Mouse (Mus musculus) heart, adult 9 months (tissue): ENCODE results near the gene Grik3.

Source experiments
- DNase-seq, 2 experiments: peaks; one replicate each; pipeline ENCODE4 v3.0.0; 2022; ENCODE audit warnings: low spot score in 2 of 2

Grik3 gene

DNA sequence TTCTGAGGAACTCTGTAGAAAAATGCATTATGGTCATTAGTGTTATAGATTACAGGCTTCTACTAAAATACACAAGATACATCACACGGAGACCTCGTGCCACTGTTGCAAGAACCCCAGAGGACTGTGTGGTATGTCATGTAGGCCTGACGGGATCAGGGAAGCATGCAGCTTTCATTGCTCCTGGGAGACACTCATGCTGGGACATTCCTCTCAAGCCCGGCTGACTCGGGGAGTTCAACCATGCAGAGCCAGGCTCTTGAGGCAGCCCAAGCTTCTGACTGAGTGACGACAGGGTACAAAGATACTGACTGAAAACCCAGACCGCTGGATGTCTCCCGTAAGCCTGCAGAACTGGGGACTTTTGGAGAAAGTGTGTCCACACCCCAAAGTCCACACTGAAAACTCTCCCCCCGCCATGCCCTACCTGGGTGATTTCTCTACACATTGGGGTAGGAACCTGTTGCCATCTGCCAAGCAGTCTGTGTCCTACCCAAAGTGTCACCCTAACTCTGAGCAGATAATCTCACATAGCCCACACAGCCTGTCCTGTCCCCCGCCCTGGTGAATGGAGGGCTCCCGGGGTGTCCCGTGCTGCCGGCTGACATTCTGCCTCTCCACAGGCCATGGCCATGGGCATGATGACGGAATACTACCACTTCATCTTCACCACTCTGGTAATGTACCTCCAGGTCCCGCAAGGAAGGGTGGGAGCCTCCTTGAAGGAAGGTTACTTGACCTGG, 150.6 kb downstream of the Grik3 start:
- peak in 1 of 2 experiments; percentile 17 for DNase-seq

DNA sequence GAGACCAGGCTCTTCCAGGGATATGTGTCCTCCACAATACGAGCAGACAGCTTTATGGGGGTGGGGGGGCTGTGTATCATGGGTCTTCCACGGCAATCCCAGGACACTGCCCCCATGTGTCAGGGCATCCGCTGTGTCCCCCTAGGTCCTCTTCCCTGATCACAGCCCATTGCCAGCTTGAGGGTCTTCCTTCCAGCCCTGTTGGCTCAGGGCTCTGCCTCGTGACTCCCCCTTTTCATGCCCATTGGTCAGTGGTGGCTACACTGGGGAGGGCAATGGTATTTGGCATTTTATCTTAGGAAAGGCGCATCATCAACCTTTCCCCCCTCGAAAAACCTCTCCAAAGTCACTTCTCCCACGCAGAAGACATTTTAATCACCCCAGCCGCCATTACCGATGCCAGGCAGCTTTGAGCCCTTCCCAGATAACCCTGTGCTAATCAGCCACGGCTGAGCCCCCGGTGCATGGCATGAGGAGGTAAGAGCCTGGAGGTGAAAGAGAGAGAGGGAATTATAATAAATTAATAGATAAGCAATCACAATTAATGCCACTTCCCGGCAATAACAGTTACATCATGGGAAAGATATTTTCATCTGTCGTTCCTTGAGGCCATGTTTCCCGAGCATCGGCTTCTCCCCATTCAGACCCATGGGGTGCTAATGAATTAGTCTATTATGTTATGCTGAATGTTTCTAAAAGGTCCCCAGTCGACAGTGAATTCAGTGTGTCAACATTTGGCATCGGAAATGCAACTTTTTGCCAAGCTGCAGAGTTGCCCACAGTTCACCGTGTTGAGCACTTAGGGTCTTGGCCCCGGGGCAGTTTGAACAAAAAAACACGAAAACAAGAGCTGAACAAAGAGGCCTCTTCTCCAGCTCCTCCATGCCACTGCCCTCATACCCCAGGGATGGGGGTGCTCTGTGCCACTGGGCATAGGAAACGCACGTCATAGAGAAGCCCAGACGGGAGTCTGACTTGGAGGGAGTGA, 154.4 kb downstream of the Grik3 start:
- no peak for DNase-seq

DNA sequence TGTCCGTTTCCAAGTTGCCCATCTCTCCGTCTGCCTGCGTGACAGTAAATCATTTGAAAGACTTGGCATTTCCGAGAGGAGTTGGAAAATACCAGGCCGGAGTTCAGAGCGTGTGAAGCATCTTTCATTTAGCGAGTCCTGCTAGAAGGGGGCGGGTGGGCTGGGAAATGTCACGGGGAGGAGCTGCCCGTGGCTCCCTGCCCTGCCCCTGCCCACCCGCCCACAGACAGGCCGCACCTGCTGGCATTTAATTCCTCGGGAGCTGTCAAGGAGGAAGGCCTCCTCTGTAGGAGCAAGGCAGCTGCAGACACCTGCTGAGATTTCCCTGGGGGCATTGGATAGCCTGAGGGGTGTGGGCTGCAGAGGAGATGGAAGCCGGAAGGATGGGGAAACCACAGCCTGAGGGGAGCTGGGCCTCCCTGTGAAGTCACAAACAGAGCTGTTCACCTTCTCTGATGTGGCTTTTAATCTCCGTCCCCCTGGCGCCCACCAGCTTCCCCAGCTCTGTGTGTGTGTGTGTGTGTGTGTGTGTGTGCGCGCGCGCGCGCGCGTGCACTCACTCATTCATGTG, 161.3 kb downstream of the Grik3 start:
- DNase-seq, result no peak

DNA sequence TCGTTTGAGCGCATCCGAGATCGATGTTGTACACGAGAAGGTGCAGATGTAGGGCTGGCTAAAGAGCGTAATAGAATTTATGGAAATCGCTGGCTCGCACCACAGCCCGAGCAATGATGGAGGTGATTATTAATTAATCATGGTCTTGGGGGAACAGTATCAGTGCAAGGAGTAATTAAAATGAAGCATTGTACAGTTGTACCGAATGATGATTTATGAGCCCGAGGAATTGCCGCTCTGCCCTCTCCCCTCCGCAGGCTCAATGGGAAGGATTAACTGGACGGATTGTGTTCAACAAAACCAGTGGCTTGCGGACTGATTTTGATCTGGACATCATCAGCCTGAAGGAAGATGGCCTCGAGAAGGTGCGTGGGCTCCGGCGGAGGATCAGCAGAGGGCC, 165.5 kb downstream of the Grik3 start:
- no peak for DNase-seq

DNA sequence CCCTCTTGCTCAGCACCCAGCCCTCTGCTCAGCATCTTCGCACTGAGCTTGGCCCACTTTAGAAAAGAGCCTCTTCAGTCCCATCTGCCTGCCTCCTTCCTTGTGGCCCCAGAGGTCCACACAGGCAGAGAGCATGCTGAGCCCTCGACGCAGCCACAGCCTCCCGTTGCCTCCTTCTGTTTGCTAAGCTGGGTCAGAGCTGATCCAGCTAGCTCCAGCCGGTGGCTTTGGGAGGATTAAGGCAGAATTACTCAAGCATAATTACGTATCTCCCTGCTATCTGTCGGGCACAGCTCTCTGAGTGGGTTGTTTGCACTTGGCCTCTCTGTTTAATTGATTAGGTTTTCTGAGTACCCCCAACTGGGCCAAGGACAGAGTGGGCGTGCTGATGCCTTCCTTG, 167.9 kb downstream of the Grik3 start:
- no peak for DNase-seq

DNA sequence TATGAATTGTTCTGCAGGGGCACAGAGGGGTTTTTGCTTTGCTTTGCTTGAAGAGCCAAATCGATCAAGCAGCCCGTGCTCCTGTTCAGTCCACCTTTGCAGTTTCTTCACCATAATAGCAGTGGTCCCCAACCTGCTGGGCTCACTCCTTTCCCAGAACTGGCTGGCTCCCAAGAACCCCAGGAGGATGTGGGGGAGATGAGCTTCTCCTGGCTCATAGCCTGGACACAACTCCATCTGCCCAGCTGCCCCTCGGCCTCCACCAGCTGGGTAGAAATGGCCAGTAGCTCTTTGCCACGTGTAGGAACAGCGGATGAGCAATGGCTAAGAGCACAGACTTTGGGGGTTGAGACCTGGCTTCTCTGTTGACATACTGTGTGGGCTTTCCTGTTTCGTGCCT, 171.5 kb downstream of the Grik3 start:
- no peak for DNase-seq

DNA sequence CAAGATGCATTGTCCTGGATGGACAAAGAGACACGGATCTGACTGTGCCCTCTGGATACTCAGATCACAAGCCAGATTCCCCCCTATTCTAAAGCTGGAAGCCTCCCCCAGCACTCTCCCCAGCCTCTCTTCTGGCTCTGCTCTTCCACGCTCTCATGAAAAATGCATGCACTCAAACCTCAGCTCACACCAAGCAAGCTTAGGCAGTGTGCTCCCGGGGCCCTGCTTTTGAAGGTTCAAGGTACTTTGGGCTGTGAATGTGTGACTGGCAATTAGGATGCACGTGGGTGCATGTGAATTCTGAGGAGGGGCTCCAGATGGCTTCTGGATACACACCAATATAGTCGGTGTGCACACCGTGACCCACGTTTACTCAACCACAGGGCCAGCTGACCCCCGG, 172.8 kb downstream of the Grik3 start:
- DNase-seq, result no peak

DNA sequence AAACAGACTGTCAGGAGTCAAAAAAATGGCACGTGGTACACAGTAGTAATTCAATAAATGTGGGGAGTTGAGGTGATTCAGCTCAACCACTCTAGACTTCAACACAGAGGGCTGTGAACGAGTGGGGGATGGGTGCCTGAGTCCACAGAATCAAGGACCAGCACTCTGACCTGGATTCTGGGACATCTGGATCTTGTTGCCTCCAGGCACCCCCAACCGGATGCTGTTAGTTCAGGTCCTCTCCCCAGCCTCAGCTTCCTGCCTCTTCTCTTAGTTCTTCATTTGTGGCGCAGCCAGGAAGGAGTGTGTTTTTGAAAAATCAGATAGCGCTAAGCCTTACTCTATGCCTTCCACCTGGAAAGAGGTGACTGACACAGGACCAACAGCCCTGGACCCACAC, 175.5 kb downstream of the Grik3 start:
- no peak for DNase-seq

DNA sequence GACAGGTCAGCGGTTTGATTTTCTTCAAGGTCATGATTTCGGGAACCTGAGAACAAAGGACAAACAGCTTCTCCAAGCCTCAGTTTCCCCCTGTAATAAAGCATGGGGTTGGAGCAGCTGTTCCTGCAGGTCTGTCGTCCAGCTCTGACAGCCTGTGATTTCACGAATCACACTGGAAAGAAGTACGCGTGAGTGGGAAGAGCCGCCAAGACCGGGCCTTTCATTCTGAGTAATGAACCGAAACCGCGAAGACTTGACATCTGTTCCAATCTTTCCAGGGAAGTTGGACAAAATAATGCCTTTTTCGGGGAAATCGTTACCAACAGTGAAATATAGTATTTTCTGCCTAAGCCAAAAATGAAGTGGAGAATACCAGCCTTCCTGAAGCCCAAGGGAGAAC, 191.5 kb downstream of the Grik3 start:
- DNase-seq, result no peak

DNA sequence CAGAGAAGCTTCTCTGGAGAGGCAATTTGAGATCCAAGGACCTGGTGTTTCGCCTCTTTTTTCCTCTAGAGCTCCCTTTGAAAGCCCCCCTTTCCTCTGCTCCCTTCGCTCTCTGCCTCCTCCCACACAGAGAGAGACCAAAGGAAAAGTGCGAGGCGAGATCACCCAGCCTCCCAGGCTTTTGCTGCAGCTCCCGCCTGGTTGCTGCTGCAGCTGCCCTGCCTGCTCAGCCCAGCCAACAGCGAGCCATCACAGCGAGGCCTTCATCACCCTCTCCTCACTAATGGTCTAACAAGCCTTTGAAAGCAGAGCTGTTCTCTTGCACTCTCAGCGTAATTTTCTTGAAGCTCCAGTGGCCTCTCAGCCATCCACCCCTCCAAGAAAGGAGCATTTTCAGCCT, 196.6 kb downstream of the Grik3 start:
- no peak for DNase-seq

DNA sequence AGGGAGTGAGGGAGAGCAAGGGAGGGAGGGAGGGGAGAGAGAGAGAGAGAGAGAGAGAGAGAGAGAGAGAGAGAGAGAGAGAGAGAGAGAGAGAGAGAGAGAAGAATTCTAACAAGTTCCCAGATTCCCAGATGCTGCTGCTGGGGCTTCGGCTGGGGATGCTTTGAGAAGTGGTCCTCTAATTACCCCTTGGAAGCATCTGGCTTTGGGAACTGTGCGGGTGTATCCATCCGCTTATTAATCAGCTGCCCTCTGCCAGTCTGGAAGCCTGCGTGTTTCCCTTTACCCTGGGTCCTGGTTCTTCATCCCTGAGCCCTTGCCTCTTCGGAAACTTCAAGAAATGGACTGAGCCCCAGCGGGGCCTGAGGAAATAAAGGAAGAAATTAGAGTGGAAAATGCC, 204.9 kb downstream of the Grik3 start:
- DNase-seq, result no peak

DNA sequence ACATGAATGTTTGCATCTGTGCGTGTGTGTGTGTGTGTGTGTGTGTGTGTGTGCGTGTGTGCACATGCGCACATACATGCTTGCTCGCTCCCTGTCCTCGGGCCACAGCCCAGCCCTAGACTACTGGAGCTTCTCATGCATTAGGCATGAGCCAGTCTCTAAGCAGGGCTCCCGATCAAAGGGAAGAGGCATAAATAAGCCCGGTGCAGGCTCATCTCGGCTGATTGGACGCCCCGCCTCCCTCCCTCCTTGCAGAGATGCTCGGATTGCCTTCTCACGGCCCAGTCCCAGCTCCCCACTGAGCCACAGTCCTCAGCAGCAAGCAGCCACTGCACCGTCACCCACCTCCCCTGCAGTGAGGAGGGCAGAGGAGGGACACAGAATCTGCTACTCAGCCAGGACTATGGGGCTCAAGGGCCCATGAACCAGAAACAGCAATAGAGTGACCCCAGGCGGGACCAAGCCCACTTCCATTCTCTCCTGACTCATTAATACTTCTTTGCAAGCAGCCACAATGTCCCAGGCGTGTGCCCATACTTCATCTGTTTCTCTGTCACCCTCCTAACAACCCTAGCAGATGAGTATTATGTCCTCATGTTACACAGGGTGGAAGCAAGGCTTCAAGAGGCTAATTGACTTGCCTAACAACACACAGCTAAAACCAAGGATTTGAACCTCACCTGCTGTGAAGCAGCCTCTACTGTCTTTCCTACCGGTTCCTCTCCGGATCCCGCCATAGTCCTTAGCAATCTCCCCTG, 205.9 kb downstream of the Grik3 start:
- no peak for DNase-seq

DNA sequence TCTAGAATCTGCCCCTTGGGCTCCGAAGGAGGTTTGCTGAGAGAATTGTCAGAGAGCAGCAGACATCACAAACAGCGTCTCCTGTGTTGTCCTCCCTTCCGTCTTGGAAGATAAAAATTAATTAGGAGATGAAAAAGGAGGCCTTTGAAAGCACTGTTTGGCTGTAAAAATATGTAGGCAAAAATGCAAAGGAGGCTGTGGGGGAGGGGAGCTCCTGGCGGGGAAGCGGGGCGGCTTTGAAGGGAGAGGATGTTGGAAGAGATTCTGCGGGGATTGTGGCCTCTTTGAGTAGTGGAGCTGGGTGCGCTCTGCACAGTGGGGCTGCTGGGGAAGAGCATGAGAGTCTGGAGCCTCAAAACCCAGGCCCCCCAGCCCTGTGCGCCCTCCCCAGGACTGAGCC, 207.1 kb downstream of the Grik3 start:
- DNase-seq, result no peak

DNA sequence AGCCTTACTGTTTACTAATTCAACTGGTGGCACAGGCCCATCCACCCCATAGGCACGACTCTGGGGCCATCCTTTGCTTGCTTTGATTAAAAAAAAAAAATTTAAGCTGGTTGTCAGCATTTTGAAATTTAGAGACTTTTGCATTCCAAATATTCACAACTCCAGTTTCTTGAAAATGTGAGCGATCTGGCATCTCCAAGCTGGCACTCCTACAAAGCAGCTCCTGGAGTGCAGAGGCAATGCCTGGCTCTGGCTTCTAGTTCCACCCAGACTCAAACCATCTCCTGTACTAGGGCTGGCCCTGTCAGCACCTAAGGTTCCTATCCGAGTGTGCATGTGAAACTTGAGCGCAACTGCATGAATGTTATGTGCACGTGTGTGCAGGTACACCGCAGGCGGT, 208.6 kb downstream of the Grik3 start:
- no peak for DNase-seq

DNA sequence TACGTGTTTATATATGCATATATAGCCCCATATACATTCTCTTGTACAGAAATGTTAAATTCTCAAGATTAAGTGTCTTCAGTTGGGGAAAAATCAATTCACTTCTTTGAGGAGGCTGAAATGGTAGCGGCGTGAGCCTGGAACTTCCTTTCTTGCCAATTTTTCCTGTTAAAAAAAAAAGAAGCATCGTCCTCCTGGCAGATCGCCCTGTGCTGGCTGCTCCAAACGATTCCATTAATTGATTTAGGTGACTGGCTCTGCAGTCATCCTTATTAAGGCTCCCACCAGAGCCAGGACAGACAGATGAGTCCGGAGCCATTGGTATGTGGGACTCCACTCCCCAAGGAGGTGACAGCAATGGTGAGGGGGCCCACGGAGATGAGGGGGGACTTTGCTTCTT, 209.8 kb downstream of the Grik3 start:
- no peak for DNase-seq

DNA sequence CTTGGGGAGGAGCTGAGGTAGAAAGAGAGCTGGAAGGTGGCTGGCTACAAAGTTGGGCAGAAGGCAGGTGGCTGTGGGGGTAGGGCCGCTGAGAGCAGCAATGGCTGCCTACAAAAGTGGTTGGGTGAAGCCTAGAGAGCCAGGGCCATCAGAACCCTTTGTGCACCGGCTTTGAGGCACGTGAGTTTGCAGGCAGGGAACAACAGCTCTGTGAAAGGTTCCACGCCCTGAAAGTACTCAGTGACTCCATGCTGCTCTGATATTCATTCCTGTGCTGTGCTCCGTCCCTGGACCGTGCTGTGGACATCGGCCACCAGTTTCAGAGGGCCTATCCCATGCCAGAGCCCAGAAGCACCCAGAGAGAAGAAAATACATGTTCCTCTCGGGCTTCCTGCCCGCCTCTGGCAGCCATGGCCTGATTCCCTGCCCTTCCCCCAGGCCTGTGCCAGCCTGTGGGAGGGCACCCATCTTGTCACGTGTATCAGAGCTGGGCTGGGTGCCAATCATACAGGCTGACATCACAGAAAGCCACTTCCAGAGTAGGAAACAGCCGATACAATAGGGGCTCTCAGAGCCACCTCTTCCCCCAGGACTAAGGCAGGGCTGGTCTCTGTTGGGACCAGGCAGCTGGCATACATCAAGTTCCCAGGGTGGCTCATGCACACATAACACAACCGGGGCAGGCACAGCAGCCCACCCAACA, 212.3 kb downstream of the Grik3 start:
- peak; percentile 49 to 74 for DNase-seq

DNA sequence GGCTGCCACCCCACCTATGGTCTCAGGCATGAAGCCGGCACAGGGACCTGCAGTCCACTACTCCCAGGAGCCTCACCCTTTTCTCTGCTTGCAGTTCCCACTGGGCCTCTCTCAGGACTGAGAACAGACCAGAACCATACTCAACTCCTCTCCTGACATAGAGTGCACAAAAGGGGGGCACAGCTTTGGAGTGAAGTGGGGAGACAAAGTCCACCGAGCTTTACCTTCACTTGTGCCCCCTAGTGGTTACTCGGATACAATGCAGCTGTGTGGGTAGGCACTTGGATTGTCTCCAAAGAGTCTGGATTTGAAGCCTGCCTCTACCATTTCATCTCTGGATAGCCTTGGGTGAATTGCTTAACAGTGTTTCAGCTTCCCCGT, 212.8 kb downstream of the Grik3 start:
- DNase-seq, result peak; percentile 7 to 20

DNA sequence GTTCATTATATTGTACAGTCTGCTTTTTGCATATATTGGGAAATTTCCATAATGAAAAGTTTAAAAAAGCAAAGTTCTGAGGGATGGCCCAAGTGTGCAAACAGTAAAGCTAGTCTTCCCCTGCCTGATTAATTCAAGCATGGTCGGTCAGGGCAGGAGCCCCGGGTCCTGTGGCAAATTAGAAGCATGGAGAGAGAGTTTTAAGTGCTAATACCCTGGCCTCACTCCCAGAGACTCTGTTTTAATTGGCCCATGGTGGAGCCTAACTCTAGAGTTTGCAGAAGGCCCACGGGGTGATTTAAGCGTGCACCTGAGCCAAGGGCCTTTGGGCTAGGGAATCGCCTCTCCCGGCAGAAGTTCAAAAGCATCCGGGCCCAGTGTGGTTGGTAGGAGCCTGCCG, 215.2 kb downstream of the Grik3 start:
- no peak for DNase-seq

DNA sequence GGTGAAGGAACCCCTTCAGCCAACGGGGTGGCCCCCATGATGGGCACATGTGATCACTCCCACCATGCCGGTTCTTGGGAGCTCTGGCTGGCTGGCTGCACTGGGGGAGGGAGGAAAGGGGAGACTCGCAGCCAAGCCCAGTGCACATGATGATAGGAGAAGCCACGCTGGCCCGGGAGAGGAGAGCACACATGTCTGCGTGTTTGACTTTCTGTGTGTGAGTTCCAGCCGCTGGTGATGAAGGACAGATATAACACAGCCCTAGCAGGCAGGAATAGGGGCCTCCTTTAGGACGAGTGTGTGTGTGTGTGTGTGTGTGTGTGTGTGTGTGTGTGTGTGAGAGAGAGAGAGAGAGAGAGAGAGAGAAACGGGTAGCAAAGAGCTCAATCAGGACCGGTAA, 219.2 kb downstream of the Grik3 start:
- DNase-seq, result no peak

DNA sequence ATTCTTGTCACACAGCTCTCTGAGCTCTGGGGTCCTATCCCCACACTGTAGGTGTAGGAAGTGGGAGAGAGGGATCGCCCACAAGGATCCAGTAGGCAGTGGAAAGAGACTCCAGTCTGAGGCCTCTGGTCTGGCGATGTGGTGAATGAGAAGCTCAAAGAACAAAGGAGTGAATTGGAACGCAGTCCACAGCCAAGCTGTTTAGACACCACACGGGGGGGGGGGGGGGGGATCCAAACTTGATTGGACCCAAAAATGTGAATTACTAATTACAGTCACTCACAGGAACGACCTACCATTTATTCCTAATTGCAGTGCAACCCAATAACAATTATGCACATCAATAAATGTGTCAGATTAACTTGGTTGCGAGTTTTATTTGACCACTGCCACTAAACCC, 227.4 kb downstream of the Grik3 start:
- no peak for DNase-seq

DNA sequence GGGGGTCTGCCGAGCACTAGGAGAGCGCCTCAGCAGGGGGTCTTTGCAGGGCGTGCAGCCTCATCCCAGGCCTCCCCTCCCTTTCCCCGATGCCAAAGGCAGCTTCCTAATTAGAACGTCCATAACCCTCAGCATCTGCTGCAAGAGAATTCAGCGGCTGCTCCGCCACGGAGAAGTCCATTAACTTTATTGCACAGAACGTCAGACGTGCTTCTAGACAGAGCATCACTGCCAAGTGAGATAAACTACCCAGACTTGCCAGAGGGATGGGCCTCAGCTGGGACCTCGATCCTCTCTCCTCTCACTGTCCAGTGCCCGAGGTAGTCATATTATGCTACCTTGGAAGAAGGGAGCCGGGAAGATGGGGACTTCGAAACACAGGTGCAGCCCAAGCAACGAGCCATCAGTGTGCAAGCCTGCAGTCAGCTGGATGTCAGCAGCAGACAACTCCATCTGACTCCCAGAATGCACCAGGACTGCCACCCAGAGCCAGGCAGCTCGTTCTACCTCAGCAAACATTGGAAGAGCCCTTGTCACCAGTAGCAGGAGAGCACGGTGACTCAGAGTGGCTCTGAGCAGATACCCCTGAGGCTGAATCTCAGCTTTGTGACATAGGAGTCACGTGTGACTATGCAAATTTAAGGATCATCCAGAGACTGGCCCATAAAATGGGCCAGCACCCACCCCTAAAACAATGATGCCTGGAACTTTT, 228.1 kb downstream of the Grik3 start:
- no peak for DNase-seq
